Mouse (Mus musculus): ENCODE data around the gene Mtx2.

Mtx2 gene

DNA sequence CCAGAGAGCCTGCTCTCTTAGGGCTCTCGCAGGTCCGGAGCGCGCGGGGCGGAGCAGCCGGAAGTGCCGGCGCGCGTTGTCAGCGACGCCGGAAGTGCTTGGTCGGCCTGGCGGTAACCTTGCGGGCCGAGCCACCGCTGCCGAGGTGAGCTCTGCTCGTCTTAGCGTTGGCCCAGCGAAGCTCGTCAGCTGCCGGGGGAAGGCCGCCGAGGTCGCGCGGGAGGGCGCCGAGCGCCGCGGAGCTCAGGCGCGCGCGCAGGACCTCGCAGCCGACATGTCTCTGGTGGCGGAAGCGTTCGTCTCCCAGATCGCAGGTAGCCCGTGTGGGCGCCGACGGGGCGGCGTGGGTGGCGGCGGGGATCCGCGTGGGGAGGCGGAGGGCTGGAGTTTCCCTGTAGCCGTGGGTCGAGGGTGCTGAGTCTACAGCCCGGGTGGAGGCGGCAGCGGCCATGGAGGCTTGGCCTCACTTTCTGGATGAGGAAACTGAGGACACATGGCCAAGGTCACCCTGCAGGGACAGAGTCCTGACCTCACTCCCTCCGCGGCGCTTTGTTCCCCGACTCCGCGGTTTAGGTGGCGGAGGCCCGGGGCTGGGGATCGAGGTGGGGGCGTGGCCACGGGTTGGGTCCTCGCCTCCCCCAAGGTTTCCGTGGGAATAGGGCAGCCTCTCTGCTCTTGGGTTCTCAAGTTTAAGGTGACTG lies at the start of gene Mtx2:
Gene Mtx2 (plus strand): TSS at position 74 of the 701 bp plus-strand sequence.
- DNase-seq (ENCODE audit: low spot score): peak; percentile 67

DNA sequence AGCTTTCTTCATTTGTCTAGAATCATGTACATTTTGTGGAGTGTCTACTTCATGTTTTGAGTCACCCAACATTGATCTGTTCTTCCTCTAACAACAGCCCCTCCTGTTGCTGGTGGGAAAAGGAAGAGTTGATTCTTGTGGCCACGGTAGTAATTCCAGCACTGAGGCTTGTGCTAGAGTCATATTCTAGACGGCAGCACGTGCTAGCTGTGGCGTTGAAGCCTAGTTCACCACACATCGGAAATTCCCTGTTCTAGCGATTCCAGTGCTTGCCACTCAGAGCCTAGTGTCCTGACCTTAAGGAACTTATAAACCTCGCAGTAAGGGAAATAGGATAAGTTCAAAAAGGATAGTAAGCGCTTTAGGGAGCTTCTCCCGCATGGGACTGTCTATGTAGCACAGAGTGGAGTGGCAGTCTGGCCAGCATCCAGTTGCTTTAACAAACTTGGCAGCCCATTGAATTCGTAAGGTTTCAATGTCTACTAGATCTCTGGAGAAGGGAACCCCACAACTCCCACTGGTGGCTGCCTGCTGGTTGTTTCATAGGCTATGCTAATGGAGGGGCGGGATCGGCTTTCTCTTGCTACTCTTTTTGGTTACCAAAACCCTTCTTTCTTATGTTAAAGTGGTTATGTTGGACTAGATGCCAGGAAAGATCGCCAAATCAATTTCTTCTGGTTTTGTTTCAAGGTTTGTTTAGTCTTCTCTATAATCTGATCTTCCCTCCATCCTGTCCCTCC lies 47.9 kb upstream of the Mtx2 start:
- DNase-seq (ENCODE audit: low spot score): no peak

DNA sequence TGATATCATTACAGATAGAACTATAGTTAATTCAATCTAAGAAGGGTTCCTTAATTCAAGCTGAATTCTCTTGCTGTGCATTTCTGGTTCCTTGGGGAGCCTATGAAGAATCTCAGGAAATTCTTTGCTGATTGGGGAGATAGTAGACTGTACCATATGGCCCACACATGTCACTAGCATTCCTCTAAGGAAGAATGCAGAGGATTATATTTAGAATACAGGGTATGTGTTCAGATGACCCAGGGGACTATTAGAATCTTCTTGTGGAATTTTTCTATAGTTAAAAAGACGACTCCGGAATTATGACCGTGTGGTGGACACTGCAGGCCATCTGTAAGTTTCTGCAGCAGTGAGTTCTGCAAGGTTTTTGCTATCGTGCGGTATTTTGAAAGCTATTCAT lies 44.2 kb upstream of the Mtx2 start:
- DNase-seq (ENCODE audit: low spot score): no peak

DNA sequence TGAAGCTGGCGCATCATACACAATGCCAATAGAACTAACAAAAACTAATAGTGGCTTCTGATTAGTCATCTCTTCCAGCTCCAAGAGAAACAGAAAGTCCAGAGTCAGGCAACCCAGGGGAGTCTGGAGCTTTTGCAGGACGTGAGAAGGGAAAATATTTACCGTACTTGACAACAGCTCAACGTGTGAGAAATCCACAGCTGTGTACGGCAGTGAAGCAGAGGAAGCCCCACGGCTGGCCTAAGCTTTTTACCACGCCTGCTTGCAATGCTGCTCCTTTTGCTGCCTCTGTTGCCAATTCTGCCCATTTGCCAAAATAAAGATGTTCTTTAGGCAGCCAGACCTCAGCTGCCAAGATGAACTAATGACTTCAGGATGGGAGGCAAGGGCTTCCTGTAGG lies 30.1 kb upstream of the Mtx2 start:
- DNase-seq (ENCODE audit: low spot score): no peak

DNA sequence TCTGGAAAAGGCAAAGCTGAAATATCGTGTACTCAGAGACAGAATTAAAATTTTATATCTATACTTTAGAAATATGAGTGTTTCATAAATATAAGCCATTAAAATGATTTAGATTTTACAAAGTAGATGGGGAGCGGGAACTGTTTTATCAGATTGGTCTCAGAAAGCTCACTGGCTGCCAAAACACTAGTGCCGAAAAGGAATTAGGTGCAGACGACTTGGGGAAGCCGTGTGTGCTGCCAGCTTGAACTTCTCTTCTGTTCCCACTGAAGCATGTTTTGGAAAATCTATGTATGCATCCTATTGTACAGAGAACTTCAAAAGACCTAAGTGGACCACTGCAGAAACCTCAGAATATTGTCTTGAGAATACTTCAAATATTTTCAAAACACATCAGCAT lies 17.2 kb upstream of the Mtx2 start:
- DNase-seq (ENCODE audit: low spot score): no peak

DNA sequence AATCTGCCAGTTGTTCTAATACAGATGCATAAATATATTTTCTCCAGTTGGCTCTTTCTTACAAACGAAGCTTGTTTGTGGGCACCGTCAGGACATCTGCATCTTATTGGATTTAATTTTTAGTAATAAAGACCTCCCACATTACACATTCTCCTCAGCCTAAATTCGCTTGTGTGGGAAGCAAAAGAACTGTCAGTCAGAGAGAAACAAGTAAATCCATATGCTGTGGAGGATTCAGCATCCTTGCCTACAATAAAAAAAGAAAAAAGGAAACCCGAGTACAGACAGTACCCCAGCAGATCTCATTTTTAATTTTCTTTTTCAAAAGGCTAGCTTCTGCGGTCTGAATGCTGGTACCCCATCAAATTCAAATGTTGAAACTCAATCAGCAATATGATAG lies 2.9 kb upstream of the Mtx2 start:
- DNase-seq (ENCODE audit: low spot score): no peak

DNA sequence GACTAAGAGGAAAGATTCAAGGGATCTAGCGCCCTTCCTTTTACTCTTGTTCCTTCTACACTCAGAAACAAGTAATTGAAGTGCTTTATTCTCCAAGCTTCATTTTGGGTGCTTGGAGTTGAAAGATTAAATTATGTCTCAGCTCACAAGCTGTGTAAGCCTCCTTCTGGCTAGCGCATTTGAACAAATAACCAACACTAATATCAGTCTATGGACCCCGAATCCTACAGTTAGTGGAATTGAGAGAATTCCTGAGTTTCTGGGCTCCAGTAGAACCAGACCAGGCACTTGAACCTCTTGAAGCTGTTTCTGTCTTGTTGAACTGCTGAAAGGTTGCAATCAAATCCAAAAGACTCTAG lies 253 bp upstream of the Mtx2 start:
- DNase-seq (ENCODE audit: low spot score): no peak

DNA sequence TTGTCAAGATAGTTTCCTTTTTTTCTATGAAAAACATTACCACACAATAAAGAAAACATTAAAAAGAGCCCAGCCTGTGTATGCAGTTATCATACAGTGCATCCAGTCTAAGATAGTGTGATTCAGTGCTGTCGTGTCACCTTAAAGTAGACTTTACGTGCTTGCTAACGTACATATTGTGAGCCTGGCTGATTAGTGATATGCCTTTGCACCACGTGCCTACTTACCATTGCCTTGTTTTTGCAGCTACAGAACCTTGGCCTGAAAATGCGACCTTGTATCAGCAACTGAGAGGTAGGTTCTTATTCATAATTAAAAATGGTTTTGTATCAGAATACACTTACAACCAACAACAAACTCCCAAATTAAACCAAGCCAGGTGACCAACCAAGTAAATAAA lies 21.4 kb downstream of the Mtx2 start:
- DNase-seq (ENCODE audit: low spot score): no peak

DNA sequence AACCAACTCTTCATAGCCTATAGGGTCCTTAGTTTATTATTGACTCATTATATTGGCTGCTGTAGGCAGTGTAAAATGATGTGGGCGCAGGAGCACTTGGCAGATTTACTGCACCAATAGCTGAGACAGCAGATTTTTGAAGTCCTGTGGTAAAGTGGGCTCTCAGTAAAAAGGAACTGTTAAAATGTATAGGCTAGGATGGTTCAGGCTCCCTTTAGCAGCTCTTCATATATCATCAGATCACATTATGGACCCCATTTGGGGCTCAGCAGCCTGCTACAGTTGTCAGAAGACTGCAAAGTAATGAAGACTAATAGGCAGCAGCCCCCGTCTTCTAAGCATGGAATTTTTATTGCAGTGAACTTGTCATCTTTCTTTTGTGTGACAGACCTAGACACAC lies 21.9 kb downstream of the Mtx2 start:
- no peak for DNase-seq (ENCODE audit: low spot score)

DNA sequence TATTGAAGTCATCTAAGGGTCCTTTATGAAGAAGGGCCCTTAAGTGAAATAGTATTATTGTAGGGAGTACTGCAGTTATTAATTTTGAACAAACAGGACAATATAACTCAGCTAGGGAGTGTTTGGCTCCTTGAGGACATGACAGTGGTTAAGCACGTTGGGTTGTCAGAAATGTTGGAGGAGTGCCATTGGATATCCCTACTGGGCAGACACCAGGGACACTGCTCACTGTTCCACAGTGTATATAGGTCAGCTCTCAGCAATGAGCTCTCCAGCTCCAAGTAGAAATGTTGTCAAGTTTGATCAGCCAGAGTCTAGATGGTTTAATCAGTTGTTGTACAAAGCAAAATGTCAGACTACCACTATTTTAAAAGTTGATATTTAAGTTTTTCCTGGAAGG lies 24.4 kb downstream of the Mtx2 start:
- DNase-seq (ENCODE audit: low spot score): no peak

DNA sequence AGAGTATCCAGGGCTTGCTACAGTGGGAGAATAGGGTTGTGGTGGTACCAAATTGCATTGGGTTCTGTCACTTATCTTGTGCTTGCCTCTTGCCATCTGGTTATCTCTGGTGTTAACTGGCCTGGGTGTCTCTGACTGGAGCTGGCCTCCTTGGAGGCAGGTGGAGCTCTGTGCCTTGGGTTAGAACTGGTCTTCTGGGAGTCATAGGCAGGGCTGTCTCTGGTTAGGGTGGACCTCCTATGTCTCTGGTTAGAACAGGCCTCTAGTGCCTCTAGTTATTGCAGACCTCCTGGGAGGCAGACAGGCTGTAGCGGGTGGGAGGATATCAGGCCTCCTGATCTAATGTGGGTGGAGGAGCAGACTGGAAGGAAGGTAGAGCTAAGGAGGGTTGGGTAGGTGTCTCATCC lies 36.5 kb downstream of the Mtx2 start:
- DNase-seq (ENCODE audit: low spot score): no peak

DNA sequence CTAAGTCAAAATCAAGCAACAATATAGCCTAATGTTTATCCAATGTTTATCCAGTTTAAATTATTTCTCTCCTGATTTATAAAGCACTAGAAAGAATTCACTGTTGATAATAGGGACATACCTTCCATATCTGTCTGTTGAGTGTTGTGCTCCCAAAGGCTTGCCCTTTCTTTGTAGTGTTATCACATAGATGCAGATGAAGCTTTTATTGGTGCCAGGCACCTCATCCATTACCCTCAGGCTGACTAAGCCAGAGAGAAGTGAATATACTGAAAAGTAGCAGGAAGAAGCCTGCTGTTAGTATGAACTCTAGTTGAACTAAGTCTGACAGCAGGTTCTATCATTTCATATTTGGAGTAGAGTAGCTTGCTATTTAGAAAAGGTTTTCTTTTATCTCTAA lies 39.8 kb downstream of the Mtx2 start:
- no peak for DNase-seq (ENCODE audit: low spot score)

DNA sequence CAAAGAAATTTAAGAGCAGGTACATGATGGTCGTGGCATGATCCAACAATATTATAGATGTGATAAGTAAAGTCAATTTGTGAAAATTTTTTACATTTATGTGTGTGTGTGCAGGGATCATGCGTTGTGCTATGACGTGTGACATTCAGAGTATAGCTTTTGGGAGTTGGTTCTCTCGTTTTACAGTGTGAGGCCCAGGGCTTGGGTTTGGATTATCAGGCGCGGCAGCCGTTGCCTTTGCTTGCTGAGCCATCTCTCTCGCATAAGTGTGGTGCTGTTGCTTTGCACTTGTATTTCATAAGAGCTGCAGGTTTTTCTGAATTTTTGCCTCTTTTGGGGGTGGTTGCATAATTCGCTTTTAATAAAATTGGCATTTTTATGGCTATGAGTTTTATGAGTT lies 48.4 kb downstream of the Mtx2 start:
- DNase-seq (ENCODE audit: low spot score): no peak

DNA sequence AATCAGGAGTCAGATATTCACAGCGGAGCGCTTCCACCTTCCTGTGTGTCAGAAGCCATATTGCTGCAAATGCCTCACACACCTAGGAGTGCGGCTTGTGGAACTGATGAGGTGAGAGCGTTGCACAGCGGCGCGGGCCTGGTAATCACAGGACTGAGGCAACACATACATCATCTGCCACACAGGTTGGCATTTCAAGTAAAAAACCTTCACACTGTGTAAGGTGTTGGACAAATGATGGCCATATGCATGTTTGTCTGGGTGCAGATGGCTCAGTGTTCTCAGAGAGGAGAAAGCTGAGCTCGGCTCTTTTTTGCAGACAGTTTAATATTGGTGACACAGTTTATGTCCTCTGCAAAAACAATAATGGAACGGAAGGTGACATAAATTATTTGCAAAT lies 58.8 kb downstream of the Mtx2 start:
- no peak for DNase-seq (ENCODE audit: low spot score)

DNA sequence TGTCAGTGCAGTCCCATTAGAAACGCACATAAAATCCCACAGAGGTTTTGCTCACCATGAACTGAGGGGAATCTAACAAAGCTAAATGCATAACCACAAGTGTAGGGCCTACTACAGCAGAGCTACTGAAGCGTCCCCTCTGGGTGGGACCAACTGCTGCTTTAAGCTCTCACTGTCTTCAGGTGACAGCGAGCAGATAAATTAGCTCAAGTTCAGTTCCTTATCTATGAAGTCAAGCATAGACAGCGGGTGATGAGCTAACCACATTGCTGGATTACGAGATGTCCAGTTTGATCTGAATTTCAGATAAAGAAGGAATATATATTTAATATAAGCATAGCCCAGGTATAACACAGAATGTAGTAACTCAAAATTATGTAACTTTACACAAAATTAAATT lies 66.3 kb downstream of the Mtx2 start:
- DNase-seq (ENCODE audit: low spot score): no peak

DNA sequence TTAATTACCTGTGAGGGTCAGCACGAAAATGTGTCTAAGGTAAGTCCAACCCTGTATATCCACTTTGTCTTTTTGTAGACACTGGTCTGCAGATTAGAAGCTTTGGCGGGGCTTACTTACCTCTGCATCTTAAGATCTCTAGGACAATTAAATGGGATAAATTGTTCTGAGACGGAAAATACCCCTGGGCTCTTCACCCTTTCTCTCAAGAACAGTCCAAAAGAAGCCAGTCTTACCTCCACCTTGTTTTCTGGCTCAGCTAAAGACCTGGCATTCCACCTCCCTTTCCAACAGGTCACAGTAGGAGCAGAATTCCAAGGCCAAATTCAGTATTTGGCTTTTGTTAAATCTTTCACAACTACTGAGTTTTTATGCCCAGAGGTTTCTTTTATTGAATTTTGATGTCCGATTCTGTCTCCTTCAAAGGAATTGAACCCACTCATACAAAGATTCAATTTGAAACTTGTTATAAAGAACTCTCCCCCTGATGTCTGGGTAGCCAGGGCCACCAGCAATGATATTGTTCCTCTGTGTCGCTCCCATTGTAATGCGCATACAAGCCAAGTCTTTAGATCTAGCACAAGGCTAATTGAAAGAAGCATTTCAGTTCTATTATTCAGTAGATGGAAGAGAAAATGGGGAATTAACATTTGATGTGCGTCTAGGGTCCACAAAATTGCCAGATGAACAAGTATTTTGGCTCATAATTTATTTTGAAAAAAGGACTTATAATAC lies 67.4 kb downstream of the Mtx2 start:
- no peak for DNase-seq (ENCODE audit: low spot score)

DNA sequence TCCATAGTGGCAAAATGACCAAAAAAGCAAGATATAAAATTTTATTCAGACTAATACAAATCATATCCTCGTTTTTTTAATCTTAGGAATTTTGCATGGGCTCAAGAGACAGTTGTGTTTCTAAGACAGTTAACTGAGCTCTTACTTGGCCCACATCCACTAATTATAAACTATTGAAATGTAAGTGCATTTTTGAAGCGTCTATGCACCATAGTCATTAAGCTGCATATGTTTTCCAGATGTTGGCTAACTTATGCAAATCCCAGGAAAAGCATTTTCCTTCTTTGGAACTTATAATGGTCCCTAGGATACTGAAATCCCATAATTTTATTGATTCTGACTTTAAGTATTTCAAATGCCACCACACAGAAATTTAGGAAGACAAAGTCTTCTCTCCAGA lies 68.5 kb downstream of the Mtx2 start:
- no peak for DNase-seq (ENCODE audit: low spot score)

DNA sequence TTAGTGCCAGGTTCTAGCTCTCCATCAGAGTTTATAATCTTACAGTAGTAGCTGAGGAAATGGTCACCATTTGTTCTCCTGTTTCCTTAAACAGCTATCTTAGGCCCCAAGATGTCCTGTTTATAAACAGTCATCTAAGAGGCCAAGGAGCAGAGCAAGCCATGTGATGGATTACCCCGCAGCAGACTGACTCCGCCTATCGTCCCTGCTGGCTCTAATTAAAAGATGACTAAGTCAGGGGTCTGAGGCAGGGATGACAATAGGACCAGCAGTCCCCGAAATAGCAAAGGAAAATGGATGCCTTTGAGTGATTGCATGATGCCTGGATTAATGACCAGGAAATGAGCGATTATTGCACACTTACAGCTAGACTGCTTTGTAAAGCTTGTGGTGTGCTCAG lies 74.4 kb downstream of the Mtx2 start:
- DNase-seq (ENCODE audit: low spot score): no peak

DNA sequence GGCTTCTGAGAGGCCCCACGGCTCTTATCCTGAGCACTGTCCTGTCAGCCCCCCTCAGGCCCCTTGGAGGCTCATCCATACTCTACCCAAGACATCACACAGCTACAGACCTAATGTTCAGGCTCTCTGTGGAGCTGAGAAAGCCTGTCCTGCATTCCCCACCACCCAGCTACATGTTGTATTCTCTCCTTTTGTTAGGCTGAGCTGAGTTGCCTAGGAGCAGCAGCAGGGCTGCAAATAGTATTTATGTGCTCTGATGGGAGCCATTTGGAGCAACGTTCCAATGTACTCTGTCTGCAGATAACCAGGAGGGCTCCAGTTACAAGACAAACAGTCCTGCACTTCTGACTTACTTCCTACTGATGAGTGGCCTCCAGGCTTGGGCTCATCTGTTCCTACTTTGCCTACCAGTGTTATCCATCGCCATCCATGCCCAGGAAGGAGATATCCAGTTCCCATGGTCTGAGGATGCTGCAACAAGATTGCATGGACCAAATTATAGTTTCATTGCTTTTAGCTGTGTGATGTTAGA lies 76.2 kb downstream of the Mtx2 start:
- no peak for DNase-seq (ENCODE audit: low spot score)

DNA sequence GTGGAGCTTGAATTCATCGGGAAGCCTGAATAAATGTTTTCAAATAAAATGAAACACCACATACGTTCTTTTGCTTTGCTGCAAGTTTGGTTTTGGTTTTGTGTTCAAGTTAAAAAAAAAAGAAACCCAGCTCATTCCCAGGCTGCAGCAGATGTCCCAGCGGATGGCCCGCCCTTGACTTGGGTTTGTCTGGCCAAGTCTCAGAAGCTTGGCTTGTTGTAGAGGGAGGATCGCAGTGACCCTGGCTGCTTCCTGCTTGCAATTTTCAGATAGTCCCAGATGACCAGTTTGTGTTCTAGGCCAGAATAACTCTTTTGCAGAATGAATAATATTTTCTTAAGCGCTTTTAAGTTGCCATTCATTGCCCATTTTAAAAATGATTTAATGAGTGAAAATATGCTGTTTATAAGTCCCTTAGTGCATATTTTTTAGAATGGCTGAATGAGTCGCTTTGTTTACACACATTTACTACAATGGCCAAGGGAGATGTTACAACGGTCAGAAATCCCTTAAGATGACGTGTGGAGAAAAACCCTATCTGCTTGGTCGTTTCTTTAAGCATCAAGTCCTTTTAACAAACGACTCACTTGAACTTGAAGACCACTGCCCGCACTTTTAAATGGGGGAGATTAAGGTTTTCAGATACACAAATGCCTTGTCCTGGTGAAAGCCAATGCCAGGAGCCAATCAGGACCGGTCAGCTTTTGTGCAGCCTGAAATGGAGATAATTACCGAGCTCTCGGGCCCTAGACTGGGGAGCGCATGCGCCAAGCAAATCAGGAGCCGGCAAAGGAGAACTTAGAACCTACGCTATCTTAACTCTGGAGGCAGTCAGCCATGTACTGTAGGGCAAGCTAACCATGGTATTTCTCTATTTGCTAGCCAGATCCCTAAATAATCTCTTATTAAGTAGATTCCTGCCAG lies 82.0 kb downstream of the Mtx2 start:
- no peak for DNase-seq (ENCODE audit: low spot score)

DNA sequence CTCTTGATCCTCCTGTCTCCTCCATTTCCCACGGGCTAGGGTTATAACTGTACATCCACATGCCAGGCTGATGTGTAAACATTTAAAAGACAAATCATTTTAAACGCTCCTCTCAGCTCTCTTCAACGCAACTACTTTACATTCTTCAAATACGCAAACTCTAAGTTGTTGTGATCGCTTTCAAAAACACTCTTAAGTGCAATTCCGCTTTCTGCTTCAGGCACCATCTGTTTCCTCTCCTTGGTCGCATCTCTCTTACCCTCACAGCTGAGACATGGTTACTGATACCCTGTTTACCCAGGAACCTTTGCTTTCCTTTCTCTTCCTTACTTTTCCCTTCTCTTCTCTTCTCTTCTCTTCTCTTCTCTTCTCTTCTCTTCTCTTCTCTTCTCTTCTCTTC lies 86.4 kb downstream of the Mtx2 start:
- DNase-seq (ENCODE audit: low spot score): no peak
